17 mouse cellular contexts compared by ENCODE assay signal in genomic region chr6:67056889-67057564, GRCm38 (mm10). TPM values are rescaled to one million over a fixed set of nuclear protein-coding genes. Genes with fewer than 3 reads are reported as not detected.
DNase-seq lines count a peak whose midpoint lies in the region; ATAC-seq and TF ChIP-seq lines count a peak whose summit lies in the region.
"Had no signal": no experiment of that assay in that cellular context is flagged by ENCODE, and none has a peak within 500 bp of the region (broad histone marks: within the 10 kb centered on the region; RNA-seq: fewer than 3 reads in every experiment).

No protein-coding gene starts in this region.

- H3K4me1 ChIP-seq in lung, embryonic 14.5 days (ENCODE audit: insufficient read depth), result 0 out of 2 replicates have a peak, but pooled peaks cover 3% of the 10 kb centered on the region
- H3K4me1 ChIP-seq: heart, embryonic 15.5 days; hindbrain, embryonic 12.5 days; midbrain, embryonic 15.5 days had no signal

- 0 out of 2 replicates have a peak overlapping the region, but pooled peaks have one; percentile 8 for H3K27ac ChIP-seq in lung, embryonic 14.5 days (ENCODE audit: low read depth)
- H3K27ac ChIP-seq: heart, embryonic 15.5 days; hindbrain, embryonic 12.5 days; limb, embryonic 10.5 days; midbrain, embryonic 15.5 days had no signal

- H3K27me3 ChIP-seq in lung, embryonic 14.5 days (ENCODE audit: insufficient read depth, low read length), result no peaks in the 10 kb centered on the region
- H3K27me3 ChIP-seq: heart, embryonic 15.5 days; hindbrain, embryonic 12.5 days; midbrain, embryonic 15.5 days had no signal

- no peaks in the 10 kb centered on the region for H3K36me3 ChIP-seq in lung, embryonic 14.5 days (ENCODE audit: insufficient read depth)
- H3K36me3 ChIP-seq: heart, embryonic 15.5 days; hindbrain, embryonic 12.5 days; limb, embryonic 10.5 days; midbrain, embryonic 15.5 days had no signal

- H3K4me2 ChIP-seq in lung, embryonic 14.5 days, result no peak overlapping the region
- H3K4me2 ChIP-seq: heart, embryonic 15.5 days; hindbrain, embryonic 12.5 days; midbrain, embryonic 15.5 days had no signal

- WGBS in lung, embryonic 14.5 days, result 76% methylated on average over 3 of the region's 3 CpGs
- WGBS in large intestine, adult 2 months, result 21% methylated on average over 3 of the region's 3 CpGs

- H3K9me3 ChIP-seq in lung, embryonic 14.5 days (ENCODE audit: low read depth, low read length), result no peaks in the 10 kb centered on the region
- H3K9me3 ChIP-seq: heart, embryonic 15.5 days; hindbrain, embryonic 12.5 days; limb, embryonic 10.5 days; midbrain, embryonic 15.5 days had no signal

- no peak overlapping the region for H3K4me3 ChIP-seq in lung, embryonic 14.5 days (ENCODE audit: low read depth, low read length)
- H3K4me3 ChIP-seq: heart, embryonic 15.5 days; hindbrain, embryonic 12.5 days; limb, embryonic 10.5 days; midbrain, embryonic 15.5 days had no signal

- H3K9ac ChIP-seq in lung, embryonic 14.5 days, result no peak overlapping the region
- H3K9ac ChIP-seq: heart, embryonic 15.5 days; hindbrain, embryonic 12.5 days; midbrain, embryonic 15.5 days had no signal

- DNase-seq in lung, embryonic 14.5 days, result no peak
- no peak for DNase-seq in lung, postnatal 4 days
- DNase-seq in large intestine, adult 2 months (ENCODE audit: low read depth, low spot score), result peak; percentile 76
- no peak for DNase-seq in left cerebral cortex, adult 9 months (ENCODE audit: low spot score in 2 of 2)
- DNase-seq: adrenal gland, postnatal 25 days; cerebellum, postnatal 10 days; heart, adult 11 months; kidney, adult 11 months; kidney, postnatal 4 days; layer of hippocampus, postnatal 36 days had no signal

- no peak for ATAC-seq in lung, embryonic 14.5 days (ENCODE audit: insufficient read depth)
- ATAC-seq in erythroblast, adult 5-6 weeks (replicated peaks; ENCODE audit: low FRiP score, poor library complexity, severe bottlenecking), result peak; percentile 17
- ATAC-seq in megakaryocyte-erythroid progenitor cell, adult 5-6 weeks (replicated peaks; ENCODE audit: low FRiP score, low TSS enrichment, poor library complexity, severe bottlenecking), result peak; percentile 20; the same call in 1 of the 2 replicates
- no peak for ATAC-seq in inflammation-experienced regulatory T-cells, adult 6 months
- ATAC-seq: midbrain, embryonic 15.5 days had no signal

- TF ChIP-seq CTCF in lung, embryonic 14.5 days (IDR thresholded peaks at IDR 0.05; ENCODE audit: low read depth), result no peak

RNA-seq across cellular contexts. Expression of gene Gadd45a, which starts 19.8 kb away (rescaled TPM):
- 9.9 and 13.0 TPM in 2 replicates for polyA plus RNA-seq in lung, embryonic 14.5 days (2014; fragmentation: Nextera tagmentation; extraction: Ambion mirVana)
- total RNA-seq in erythroblast, adult 5-6 weeks (2015; ENCODE audit: low replicate concordance), result 401 and 415 TPM in 2 replicates
- 648 and 695 TPM in 2 replicates for total RNA-seq in erythroblast, adult 5-6 weeks (2017; ENCODE audit: low replicate concordance)
- polyA plus RNA-seq in large intestine, adult 2 months (2012; rRNA removed), result 52.8 and 87.8 TPM in 2 replicates
- 40.4 and 43.7 TPM in 2 replicates for total RNA-seq in megakaryocyte-erythroid progenitor cell, adult 5-6 weeks (2014; fragmentation: Nextera tagmentation)
- total RNA-seq in megakaryocyte-erythroid progenitor cell, adult 5-6 weeks (2017), result 94.9 and 97.9 TPM in 2 replicates
- polyA plus RNA-seq in inflammation-experienced regulatory T-cells, adult 6 months (2017; shearing (Covaris generic)), result 1 to 10 TPM; 5.2 to 6.5 (median 5.3) TPM

Comparison
In these comparisons a context has a peak if more than half of its experiments do, and no peak if none do; other contexts are left out.
1. ATAC-seq: peak in erythroblast, adult 5-6 weeks (single experiment) and megakaryocyte-erythroid progenitor cell, adult 5-6 weeks (single experiment); none in lung, embryonic 14.5 days (single experiment) and inflammation-experienced regulatory T-cells, adult 6 months (single experiment).